In the genomic region with DNA sequence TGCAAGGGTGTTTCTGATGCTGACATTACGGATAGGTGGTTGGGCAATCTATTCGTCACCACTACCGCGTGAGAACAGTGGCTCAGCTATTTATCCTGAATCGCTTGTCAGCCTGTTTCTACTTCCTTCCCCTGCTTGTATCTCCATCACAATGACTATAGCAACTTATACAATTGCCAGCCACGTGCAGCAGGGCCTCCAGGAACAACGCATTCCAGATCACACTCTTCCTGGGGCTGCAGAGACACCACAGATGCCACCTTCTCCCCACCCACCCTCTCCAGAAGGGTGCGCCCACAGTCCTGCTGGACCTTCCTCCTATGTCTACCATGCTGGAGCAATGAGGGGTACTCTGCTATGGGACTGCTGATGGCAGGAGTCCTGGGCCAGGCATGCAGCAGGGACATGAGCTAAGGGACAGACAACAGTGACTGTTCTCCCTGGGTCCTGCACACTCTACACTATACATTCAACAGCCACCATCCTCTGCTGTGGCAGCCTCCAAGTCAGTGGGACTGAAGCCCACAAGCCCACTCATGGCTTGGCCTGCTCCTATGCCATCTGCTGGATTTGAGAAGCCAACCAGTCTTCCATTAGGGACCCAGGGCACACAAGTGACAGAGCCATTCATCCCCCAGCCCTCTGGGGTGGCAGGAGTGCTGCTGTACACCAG, we compare ENCODE assay signal across 11 mouse cellular contexts. TPM values are rescaled to one million over a fixed set of nuclear protein-coding genes. Genes with fewer than 3 reads are reported as not detected.
DNase-seq lines count a peak whose midpoint lies in the region; ATAC-seq lines count a peak whose summit lies in the region.
"Had no signal": no experiment of that assay in that cellular context is flagged by ENCODE, and none has a peak within 500 bp of the region (broad histone marks: within the 10 kb centered on the region; RNA-seq: fewer than 3 reads in every experiment).

No protein-coding gene starts in this region.

- H3K4me2 ChIP-seq in lung, embryonic 15.5 days: no peak overlapping the region
- no peak overlapping the region for H3K4me2 ChIP-seq in hindbrain, embryonic 12.5 days (replicated peaks)
- H3K4me2 ChIP-seq: hindbrain, embryonic 15.5 days; lung, embryonic 14.5 days; neural tube, embryonic 15.5 days had no signal

- no peaks in the 10 kb centered on the region for H3K36me3 ChIP-seq in lung, embryonic 15.5 days
- peaks cover 5% of the 10 kb centered on the region; the same call in 1 of the 2 replicates for H3K36me3 ChIP-seq in hindbrain, embryonic 12.5 days
- H3K36me3 ChIP-seq: hindbrain, embryonic 15.5 days; neural tube, embryonic 15.5 days had no signal

- no peaks in the 10 kb centered on the region for H3K9me3 ChIP-seq in lung, embryonic 15.5 days
- no peaks in the 10 kb centered on the region; the same call in 1 of the 2 replicates for H3K9me3 ChIP-seq in hindbrain, embryonic 12.5 days (replicated peaks)
- H3K9me3 ChIP-seq: hindbrain, embryonic 15.5 days; neural tube, embryonic 15.5 days had no signal

- no peak overlapping the region for H3K4me3 ChIP-seq in lung, embryonic 15.5 days
- no peak overlapping the region for H3K4me3 ChIP-seq in hindbrain, embryonic 12.5 days
- H3K4me3 ChIP-seq: hindbrain, embryonic 15.5 days; neural tube, embryonic 15.5 days had no signal

- ATAC-seq in lung, embryonic 15.5 days (ENCODE audit: borderline replicate concordance, extremely low read depth, low FRiP score, low TSS enrichment): no peak
- ATAC-seq in hematopoietic stem cell, adult 5-6 weeks (replicated peaks in 1 of 2; ENCODE audit: insufficient read depth in 1 of 2, low FRiP score in 2 of 2, low TSS enrichment in 1 of 2, low read depth in 1 of 2, poor library complexity in 2 of 2, severe bottlenecking in 2 of 2): peak; percentile 44 to 63; a peak in 3 of 4 replicates
- ATAC-seq in hindbrain, embryonic 12.5 days (ENCODE audit: low FRiP score): no peak
- ATAC-seq in erythroid progenitor cell, adult 5-6 weeks (replicated peaks; ENCODE audit: low FRiP score, poor library complexity, severe bottlenecking): no peak
- ATAC-seq: forebrain, embryonic 14.5 days had no signal

- peaks cover 40% of the 10 kb centered on the region for H3K4me1 ChIP-seq in lung, embryonic 15.5 days
- peaks cover 8% of the 10 kb centered on the region for H3K4me1 ChIP-seq in hindbrain, embryonic 12.5 days

- no peaks in the 10 kb centered on the region for H3K27me3 ChIP-seq in lung, embryonic 15.5 days
- no peaks in the 10 kb centered on the region for H3K27me3 ChIP-seq in hindbrain, embryonic 12.5 days
- H3K27me3 ChIP-seq: hindbrain, embryonic 15.5 days; neural tube, embryonic 15.5 days had no signal

- no peak overlapping the region for H3K9ac ChIP-seq in lung, embryonic 15.5 days
- H3K9ac ChIP-seq in hindbrain, embryonic 12.5 days: no peak overlapping the region
- H3K9ac ChIP-seq: hindbrain, embryonic 15.5 days; lung, embryonic 14.5 days; neural tube, embryonic 15.5 days had no signal

- intact Hi-C loops in left cerebral cortex, postnatal 14 days (cut with DNase I): no loop called here

- peak overlapping the region; percentile 81 for H3K27ac ChIP-seq in lung, embryonic 15.5 days
- H3K27ac ChIP-seq in hindbrain, embryonic 12.5 days: no peak overlapping the region
- H3K27ac ChIP-seq: hindbrain, embryonic 15.5 days; neural tube, embryonic 15.5 days had no signal

- DNase-seq in lung, adult 18-20 months: no peak
- peak; percentile 52 to 84 for DNase-seq in left cerebral cortex, postnatal 14 days (ENCODE audit: low spot score in 2 of 2)
- DNase-seq in right cerebral cortex, postnatal 25 days: peak; percentile 76
- DNase-seq: lung, embryonic 14.5 days had no signal

- 59% methylated on average over 8 of the region's 8 CpGs for WGBS in lung, embryonic 15.5 days
- 71% methylated on average over 8 of the region's 8 CpGs for WGBS in hindbrain, embryonic 12.5 days

RNA-seq across cellular contexts. Expression of gene Sh3bp5, which starts 42.9 kb away (rescaled TPM):
- polyA plus RNA-seq in lung, embryonic 15.5 days (2015; fragmentation: Nextera tagmentation; extraction: Ambion mirVana): 25.4 and 26.4 TPM in 2 replicates
- 14.3 and 15.9 TPM in 2 replicates for total RNA-seq in hematopoietic stem cell, adult 5-6 weeks (2017)
- total RNA-seq in left cerebral cortex, postnatal 14 days (2021): 10 to 100 TPM; 73.5 to 73.9 TPM
- 54.9 and 68.0 TPM in 2 replicates for polyA plus RNA-seq in hindbrain, embryonic 12.5 days (2016; fragmentation: Nextera tagmentation; extraction: Ambion mirVana)
- 6.8 and 9.6 TPM in 2 replicates for total RNA-seq in erythroid progenitor cell, adult 5-6 weeks (2015; ENCODE audit: low replicate concordance)
- 3.9 and 6.7 TPM in 2 replicates for total RNA-seq in erythroid progenitor cell, adult 5-6 weeks (2017; ENCODE audit: low replicate concordance)

RNA-seq across cellular contexts. Expression of gene Capn7, which starts 56.6 kb away (rescaled TPM):
- 34.8 and 37.2 TPM in 2 replicates for polyA plus RNA-seq in lung, embryonic 15.5 days (2015; fragmentation: Nextera tagmentation; extraction: Ambion mirVana)
- total RNA-seq in hematopoietic stem cell, adult 5-6 weeks (2017): 61.8 and 79.4 TPM in 2 replicates
- 10 to 100 TPM; 34.3 to 36.7 TPM for total RNA-seq in left cerebral cortex, postnatal 14 days (2021)
- polyA plus RNA-seq in hindbrain, embryonic 12.5 days (2016; fragmentation: Nextera tagmentation; extraction: Ambion mirVana): 53.1 and 61.7 TPM in 2 replicates
- 18.0 and 29.9 TPM in 2 replicates for total RNA-seq in erythroid progenitor cell, adult 5-6 weeks (2015; ENCODE audit: low replicate concordance)
- total RNA-seq in erythroid progenitor cell, adult 5-6 weeks (2017; ENCODE audit: low replicate concordance): 19.0 and 23.8 TPM in 2 replicates

Comparison
In these comparisons a context has a peak if more than half of its experiments do, and no peak if none do; other contexts are left out.
1. ATAC-seq: peak in hematopoietic stem cell, adult 5-6 weeks (2 of 2); none in lung, embryonic 15.5 days (single experiment), hindbrain, embryonic 12.5 days (single experiment) and erythroid progenitor cell, adult 5-6 weeks (single experiment).
2. DNase-seq: peak in left cerebral cortex, postnatal 14 days (2 of 2) and right cerebral cortex, postnatal 25 days (single experiment); none in lung, adult 18-20 months (0 of 2).